Mouse (Mus musculus): ENCODE measurements around the gene Plcb2.

Plcb2 gene

GRCm38 (mm10) chr2:118728337-118728736 is at the start of gene Plcb2:
Plcb2 (minus strand) TSS chr2:118728438.
- no peak for DNase-seq (ENCODE audit: low read depth, low spot score)

GRCm38 (mm10) chr2:118776295-118776694 is 48.1 kb upstream of the Plcb2 start:
- no peak for DNase-seq (ENCODE audit: low read depth, low spot score)

DNA sequence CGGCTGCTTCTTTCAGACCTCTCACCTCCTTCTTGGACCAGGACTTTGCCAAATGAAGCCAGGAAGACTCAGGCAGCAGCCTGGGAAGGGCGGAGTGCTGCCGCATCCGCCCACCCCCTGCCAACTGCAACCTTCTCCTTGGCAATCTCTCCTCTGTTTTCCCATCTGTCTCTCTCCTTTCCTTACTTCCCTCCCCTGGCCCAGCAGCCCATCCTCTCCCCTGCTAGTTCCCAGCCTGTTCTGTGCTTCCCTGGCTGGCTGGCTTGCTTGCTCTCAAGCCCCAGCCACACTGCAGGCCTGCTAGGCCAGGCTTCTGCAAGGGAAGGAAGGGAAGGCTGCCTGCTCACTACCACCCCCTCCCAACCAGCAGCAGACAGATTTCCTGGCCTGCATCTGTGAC is 47.6 kb upstream of the Plcb2 start:
- DNase-seq (ENCODE audit: low read depth, low spot score), result no peak

GRCm38 (mm10) chr2:118775396-118775795 is 47.2 kb upstream of the Plcb2 start:
- no peak for DNase-seq (ENCODE audit: low read depth, low spot score)

DNA sequence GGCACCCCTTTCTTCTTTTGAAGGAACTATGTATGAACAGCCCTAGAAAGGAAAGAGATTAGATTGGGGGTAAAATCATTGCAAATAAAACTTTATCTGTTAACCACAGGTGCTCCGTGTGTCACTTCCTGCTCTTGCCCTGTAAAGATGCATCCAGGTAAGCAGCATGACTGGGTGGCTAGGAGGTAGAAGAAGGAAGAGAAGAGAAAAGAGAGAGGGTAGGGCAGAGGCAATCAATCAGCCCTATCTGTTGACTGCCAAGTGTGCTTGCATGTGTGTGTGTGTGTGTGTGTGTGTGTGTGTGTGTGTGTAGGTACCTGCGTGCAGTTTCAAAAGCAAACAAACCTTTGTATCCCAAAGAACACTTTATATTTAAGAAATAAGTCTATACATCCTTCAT is 46.3 kb upstream of the Plcb2 start:
- DNase-seq (ENCODE audit: low read depth, low spot score), result no peak

DNA sequence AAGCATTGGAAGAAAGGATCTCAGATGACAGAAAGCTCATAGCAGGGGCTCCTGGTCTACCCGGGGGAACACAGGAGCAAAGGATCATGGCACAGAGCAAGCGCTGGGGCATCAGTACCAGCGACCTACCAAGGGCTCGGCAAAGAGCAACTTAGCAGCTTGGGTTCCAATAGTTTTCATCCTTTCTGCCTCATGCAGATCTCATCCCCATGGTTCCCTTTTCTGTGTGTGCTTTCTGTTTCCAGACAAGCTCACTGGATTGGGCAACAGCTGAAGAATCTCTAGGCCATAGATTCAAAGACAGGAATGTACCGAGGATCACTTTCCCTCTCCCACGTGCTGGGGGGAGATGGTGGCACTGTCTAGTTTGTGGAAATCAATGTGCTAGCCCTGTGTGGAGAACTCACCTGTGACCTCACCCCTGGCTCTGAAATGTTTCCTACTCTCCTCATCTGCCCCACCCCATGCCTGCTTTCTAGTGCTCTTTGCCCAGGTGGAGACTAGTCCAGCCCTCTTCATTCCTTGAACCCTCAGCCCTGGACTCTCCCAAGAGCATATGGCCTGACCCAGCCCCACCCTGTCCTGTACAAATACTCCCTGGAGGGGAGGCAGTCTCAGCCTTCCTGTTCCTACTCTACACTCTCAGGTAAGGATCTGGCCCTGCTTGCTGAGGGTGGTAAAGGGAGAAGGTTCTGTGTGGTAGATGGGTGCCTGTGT is 44.1 kb upstream of the Plcb2 start, which contains the start of gene Phgr1:
Gene Phgr1, plus strand, starts transcription at position 612 of the 717 bp plus-strand sequence.
- no peak for DNase-seq (ENCODE audit: low read depth, low spot score)

DNA sequence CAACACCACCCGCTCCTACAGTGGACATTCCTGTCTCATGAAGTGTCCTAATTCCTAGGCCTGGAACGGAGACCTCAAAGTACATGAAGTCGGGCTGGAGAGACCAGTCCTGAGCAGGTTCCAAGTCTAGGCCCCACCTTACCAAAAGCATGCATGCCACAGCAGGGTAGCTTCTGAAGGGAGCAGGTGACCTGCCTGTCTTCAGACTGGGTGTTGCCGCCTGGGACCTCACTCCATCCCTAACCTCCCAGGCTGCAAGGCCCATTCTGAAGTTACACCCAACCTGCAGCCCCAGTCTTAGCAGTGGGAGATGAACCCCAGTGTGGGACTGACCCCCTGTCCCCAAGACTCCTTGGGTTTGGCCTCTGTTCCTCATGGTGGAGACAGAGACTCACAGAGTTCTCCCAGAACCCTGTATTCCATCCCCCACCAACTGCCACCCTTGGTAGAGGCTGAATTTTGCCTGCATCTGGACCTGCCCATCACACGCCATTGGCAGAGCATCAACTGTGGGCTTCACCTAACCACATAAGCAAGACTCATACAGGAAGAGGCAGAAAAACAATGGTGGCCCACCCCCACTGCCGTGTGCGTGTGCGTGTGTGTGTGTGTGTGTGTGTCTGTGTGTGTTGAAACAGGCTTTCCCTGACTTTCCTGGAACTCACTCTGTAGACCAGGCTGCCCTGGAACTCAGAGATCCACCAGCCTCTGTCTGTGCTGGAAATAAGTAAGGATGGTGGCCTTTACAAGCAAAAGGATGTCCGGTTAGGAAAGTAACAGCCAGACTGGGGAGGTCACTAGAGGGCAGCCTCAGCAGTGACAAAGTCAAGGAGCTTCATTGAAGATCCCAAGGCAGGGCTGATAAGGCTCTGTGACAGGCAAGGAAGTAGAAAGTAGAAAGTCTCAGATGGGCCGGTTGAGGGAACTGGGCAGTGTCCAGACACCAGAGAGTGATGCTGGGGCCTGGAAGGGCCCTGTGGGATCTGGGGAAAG is 38.1 kb upstream of the Plcb2 start:
- DNase-seq (ENCODE audit: low read depth, low spot score), result no peak

DNA sequence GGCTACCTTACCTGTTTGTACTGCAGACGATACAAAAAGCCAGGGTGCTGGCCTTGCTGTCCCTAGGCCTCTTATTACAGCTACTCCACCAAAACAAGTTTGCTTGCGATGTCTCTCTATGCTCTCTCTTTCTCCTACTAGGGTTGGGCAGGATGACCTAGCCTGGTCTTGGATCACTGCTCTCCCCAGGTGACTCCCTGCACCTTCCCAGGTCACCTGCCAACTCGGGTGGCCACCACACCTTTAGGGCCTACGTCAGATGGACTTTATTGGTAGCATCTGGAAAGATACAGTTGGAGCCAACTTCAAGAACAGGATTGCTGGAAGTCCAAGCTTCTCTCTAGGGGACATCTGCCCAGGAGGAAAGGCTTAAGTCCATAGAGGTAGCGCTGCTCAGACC is 36.6 kb upstream of the Plcb2 start:
- DNase-seq (ENCODE audit: low read depth, low spot score), result no peak

DNA sequence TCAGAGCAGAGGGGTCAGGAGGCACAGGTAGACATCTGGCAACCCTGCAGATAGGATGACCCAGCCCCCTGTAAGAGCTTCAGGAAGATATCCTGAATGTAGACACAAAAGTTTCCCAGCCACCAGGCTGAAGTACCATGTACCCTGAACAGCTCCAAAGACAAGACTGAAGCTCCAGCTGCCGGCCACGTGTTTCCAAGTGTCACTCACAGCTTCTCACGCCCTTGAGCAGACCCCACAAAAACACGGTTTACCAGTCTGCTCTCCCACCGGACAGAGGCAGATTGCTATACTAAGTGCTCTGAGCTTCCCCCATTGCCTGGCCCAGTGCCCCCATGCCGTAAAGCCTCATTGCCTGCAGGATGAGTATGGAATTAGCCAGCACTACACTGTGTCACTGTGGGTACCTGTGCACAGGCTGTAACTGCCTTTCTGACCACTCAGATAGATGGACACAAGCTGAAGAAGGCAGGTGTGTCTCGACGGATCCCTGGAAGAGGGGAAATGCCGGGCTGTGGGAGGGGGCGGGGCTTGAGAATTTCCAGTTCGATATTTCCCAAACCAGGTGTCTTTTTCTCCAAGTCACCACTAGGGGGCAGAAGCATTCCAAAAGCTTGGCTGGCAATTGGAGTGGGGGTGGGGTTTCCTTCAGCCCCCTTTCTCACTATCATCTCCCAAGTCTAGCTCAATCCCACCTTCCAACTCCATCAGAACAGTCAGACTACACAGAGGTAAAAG is 36.0 kb upstream of the Plcb2 start:
- peak; percentile 67 for DNase-seq (ENCODE audit: low read depth, low spot score)

- DNase-seq (ENCODE audit: low read depth, low spot score), result no peak
Observed at GRCm38 (mm10) chr2:118763469-118763868, 35.2 kb upstream of the Plcb2 start.

DNA sequence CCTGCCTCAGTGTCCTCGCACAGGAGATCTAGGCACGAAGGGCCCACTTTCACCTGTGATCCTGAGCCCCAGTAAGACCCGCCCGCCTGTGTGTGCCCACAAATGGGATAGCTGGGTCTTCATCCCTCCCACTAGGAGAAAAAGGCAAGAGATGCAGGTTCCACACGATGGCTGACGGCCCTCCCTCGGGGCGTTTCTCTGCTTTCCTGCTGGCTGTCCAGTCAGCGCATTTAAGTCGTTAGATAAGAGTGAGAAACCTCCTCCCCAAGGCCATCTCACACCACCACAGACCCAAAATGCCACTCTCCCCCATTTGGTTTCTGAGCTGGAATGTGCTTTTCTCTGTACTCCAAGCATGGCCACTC is 34.5 kb upstream of the Plcb2 start:
- no peak for DNase-seq (ENCODE audit: low read depth, low spot score)

- DNase-seq (ENCODE audit: low read depth, low spot score), result no peak
Observed at GRCm38 (mm10) chr2:118761906-118762783, 33.9 kb upstream of the Plcb2 start, which contains the start of gene Ccdc9b. Ccdc9b (minus strand) TSS chr2:118762661.

- DNase-seq (ENCODE audit: low read depth, low spot score), result no peak
Observed at GRCm38 (mm10) chr2:118761358-118761757, 33.1 kb upstream of the Plcb2 start.

GRCm38 (mm10) chr2:118760311-118761025 is 32.2 kb upstream of the Plcb2 start:
- DNase-seq (ENCODE audit: low read depth, low spot score), result no peak

DNA sequence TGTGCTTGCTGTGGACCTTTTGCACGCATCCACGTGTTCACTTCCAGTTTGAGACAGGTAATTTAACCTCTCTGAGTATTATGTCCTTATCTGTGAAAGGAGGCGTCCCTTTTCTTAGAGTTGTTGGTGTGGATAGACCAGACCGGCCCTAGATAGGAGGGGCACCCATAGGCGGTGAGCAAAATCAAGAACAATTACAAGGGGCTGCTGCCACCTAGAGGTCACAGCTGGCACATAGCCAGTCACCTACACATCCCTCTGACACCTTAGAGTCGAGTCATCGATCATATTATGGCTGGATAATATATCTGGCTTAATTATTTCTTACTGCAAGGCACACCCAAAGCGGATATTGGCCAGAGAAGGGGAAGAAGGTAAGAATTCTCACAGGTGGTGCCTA is 31.6 kb upstream of the Plcb2 start:
- DNase-seq (ENCODE audit: low read depth, low spot score), result peak; percentile 60

DNA sequence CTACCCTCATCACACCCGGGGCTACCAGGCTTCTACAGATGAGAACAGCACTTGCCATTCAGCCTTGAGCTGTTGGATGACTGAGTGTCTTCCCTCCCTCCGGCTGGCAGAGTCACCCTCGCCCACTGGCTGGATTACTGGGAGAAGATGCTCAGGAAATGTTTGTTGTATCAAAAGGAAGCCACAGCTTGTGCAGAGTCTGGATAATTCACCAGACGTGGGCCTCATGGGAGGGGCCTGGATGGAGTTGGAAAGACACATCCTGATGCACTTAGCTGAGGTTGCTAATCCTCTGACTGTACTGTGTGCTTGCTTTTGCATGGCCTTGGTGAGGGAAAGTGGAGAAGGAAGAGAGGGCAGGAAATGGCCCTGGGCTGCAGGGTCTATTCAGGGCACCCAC is 27.9 kb upstream of the Plcb2 start:
- no peak for DNase-seq (ENCODE audit: low read depth, low spot score)

DNA sequence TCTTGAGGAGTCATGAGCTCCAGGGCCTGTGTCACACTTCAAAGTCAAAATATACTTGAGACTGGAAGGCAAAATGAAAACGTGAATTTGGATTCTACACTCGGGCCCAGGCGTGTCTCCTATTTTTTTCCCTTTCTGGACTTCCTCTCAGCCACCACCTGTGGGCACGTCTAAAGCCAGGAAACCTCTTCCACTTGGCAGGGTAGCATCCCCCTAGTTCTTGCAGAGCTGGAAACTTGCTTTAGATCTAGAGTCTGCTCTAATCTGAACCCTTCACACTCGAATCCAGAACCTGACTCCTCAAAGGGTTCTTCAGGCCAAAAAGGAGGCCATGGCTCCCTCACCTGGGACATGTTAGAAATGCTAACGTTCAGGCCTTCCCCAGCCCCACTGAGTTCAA is 27.2 kb upstream of the Plcb2 start:
- no peak for DNase-seq (ENCODE audit: low read depth, low spot score)

DNA sequence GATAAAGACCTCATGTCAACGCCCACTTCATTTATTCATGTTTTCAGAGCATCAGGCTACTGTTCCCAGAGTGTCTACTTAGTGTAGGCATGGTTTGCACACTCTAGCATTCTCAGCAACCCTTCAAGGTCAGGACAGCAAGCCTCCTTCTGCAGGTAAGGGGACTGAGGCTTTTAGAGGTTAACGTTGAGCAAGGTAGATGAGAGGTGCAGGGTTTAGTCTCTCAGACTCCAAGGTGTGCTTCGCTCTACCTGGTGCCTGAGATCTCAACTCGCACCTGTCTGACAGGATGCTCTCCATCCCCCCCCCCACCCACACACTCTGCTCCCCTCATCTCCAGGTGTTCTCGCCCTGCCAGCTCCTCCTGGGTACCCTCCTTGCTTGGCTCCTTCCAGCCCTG is 25.9 kb upstream of the Plcb2 start:
- no peak for DNase-seq (ENCODE audit: low read depth, low spot score)

- no peak for DNase-seq (ENCODE audit: low read depth, low spot score)
Observed at GRCm38 (mm10) chr2:118752792-118753108, 24.5 kb upstream of the Plcb2 start.

All from forelimb bud, embryonic 11.5 days (tissue).